Mouse (Mus musculus): Measurements from ENCODE around the gene Ephb1. TPM values are rescaled to one million over a fixed set of nuclear protein-coding genes. Genes with fewer than 3 reads are reported as not detected.

Gene Ephb1
- polyA plus RNA-seq, 1 experiment from 2014 or later: 0.44 TPM

GRCm38 (mm10) chr9:102073404-102073803, 281.1 kb downstream of the Ephb1 start:
- H3K27ac ChIP-seq: no peak overlapping the region

GRCm38 (mm10) chr9:102069151-102069882, 285.2 kb downstream of the Ephb1 start:
- H3K36me3 ChIP-seq: no peaks in the 10 kb centered on the region
- H3K27me3 ChIP-seq (replicated peaks): no peaks in the 10 kb centered on the region
- no peaks in the 10 kb centered on the region for H3K9me3 ChIP-seq (replicated peaks)
- no peak overlapping the region for H3K4me3 ChIP-seq
- H3K4me1 ChIP-seq: no peaks in the 10 kb centered on the region
- no peak for ATAC-seq
- H3K27ac ChIP-seq: no peak overlapping the region
- H3K9ac ChIP-seq: no peak overlapping the region
- WGBS (ENCODE audit: insufficient replicate concordance): 71% methylated on average over 3 of the region's 3 CpGs
- no peak overlapping the region for H3K4me2 ChIP-seq

More at GRCm38 (mm10) chr9:102073404-102073803, 281.1 kb downstream of the Ephb1 start:
- Histone ChIP-seq H3K36me3 (no peaks in the 10 kb centered on the region), H3K9me3 (replicated peaks) (no peaks in the 10 kb centered on the region), H3K4me1 (no peaks in the 10 kb centered on the region), H3K4me2 (no peak overlapping the region), H3K4me3 (no peak overlapping the region), H3K27me3 (replicated peaks) (no peaks in the 10 kb centered on the region), H3K9ac (no peak overlapping the region)
- no peak for ATAC-seq
- 76% methylated on average over 5 of the region's 5 CpGs for WGBS (ENCODE audit: insufficient replicate concordance)

- Histone ChIP-seq H3K27ac (no peak overlapping the region), H3K9me3 (replicated peaks) (no peaks in the 10 kb centered on the region), H3K4me2 (no peak overlapping the region), H3K4me3 (no peak overlapping the region), H3K4me1 (no peaks in the 10 kb centered on the region), H3K27me3 (replicated peaks) (no peaks in the 10 kb centered on the region), H3K36me3 (no peaks in the 10 kb centered on the region), H3K9ac (no peak overlapping the region)
- no peak for ATAC-seq
- 50% methylated on average over 10 of the region's 10 CpGs for WGBS (ENCODE audit: insufficient replicate concordance)
These were observed 287.9 kb downstream of the Ephb1 start for GRCm38 (mm10) chr9:102066601-102067000.

- Histone ChIP-seq H3K27me3 (replicated peaks) (no peaks in the 10 kb centered on the region), H3K4me3 (no peak overlapping the region), H3K27ac (no peak overlapping the region), H3K4me1 (no peaks in the 10 kb centered on the region), H3K9ac (no peak overlapping the region), H3K36me3 (no peaks in the 10 kb centered on the region), H3K4me2 (no peak overlapping the region), H3K9me3 (replicated peaks) (no peaks in the 10 kb centered on the region)
- 40% methylated on average over 2 of the region's 2 CpGs for WGBS (ENCODE audit: insufficient replicate concordance)
- no peak for ATAC-seq
These were observed 308.6 kb downstream of the Ephb1 start for GRCm38 (mm10) chr9:102045886-102046285.

- Histone ChIP-seq H3K27ac (no peak overlapping the region), H3K27me3 (replicated peaks) (no peaks in the 10 kb centered on the region), H3K4me3 (no peak overlapping the region), H3K4me2 (no peak overlapping the region), H3K9me3 (replicated peaks) (no peaks in the 10 kb centered on the region), H3K4me1 (no peaks in the 10 kb centered on the region), H3K9ac (no peak overlapping the region), H3K36me3 (no peaks in the 10 kb centered on the region)
- no peak for ATAC-seq
- WGBS (ENCODE audit: insufficient replicate concordance): 52% methylated on average over 8 of the region's 8 CpGs
These were observed 309.2 kb downstream of the Ephb1 start for GRCm38 (mm10) chr9:102045111-102045861.

GRCm38 (mm10) chr9:102039011-102039733, 315.3 kb downstream of the Ephb1 start:
- Histone ChIP-seq H3K36me3 (no peaks in the 10 kb centered on the region), H3K4me3 (no peak overlapping the region), H3K4me1 (no peaks in the 10 kb centered on the region), H3K9me3 (replicated peaks) (no peaks in the 10 kb centered on the region), H3K4me2 (no peak overlapping the region), H3K27ac (no peak overlapping the region), H3K9ac (no peak overlapping the region), H3K27me3 (replicated peaks) (no peaks in the 10 kb centered on the region)
- no peak for ATAC-seq
- 68% methylated on average over 6 of the region's 6 CpGs for WGBS (ENCODE audit: insufficient replicate concordance)

GRCm38 (mm10) chr9:102036132-102036531, 318.4 kb downstream of the Ephb1 start:
- Histone ChIP-seq H3K27ac (no peak overlapping the region), H3K4me3 (no peak overlapping the region), H3K9me3 (replicated peaks) (no peaks in the 10 kb centered on the region), H3K27me3 (replicated peaks) (no peaks in the 10 kb centered on the region), H3K4me2 (no peak overlapping the region), H3K4me1 (no peaks in the 10 kb centered on the region), H3K9ac (no peak overlapping the region), H3K36me3 (no peaks in the 10 kb centered on the region)
- ATAC-seq: no peak
- 44% methylated on average over 5 of the region's 5 CpGs for WGBS (ENCODE audit: insufficient replicate concordance)

GRCm38 (mm10) chr9:102033231-102033630, 321.3 kb downstream of the Ephb1 start:
- no peak overlapping the region for H3K9ac ChIP-seq
- H3K36me3 ChIP-seq: no peaks in the 10 kb centered on the region
- H3K9me3 ChIP-seq (replicated peaks): no peaks in the 10 kb centered on the region
- no peak overlapping the region for H3K4me3 ChIP-seq
- no peak for ATAC-seq
- no peaks in the 10 kb centered on the region for H3K27me3 ChIP-seq (replicated peaks)
- no peak overlapping the region for H3K4me2 ChIP-seq
- H3K4me1 ChIP-seq: no peaks in the 10 kb centered on the region
- H3K27ac ChIP-seq: no peak overlapping the region
- 62% methylated on average over 5 of the region's 5 CpGs for WGBS (ENCODE audit: insufficient replicate concordance)

GRCm38 (mm10) chr9:102032376-102032775, 322.1 kb downstream of the Ephb1 start:
- Histone ChIP-seq H3K36me3 (no peaks in the 10 kb centered on the region), H3K4me2 (no peak overlapping the region), H3K4me3 (no peak overlapping the region), H3K27ac (no peak overlapping the region), H3K9ac (no peak overlapping the region), H3K4me1 (no peaks in the 10 kb centered on the region), H3K9me3 (replicated peaks) (no peaks in the 10 kb centered on the region), H3K27me3 (replicated peaks) (no peaks in the 10 kb centered on the region)
- no peak for ATAC-seq
- 63% methylated on average over 8 of the region's 8 CpGs for WGBS (ENCODE audit: insufficient replicate concordance)

GRCm38 (mm10) chr9:102029661-102030060, 324.8 kb downstream of the Ephb1 start:
- WGBS (ENCODE audit: insufficient replicate concordance): 69% methylated on average over 7 of the region's 7 CpGs
- Histone ChIP-seq H3K4me3 (no peak overlapping the region), H3K27ac (no peak overlapping the region), H3K4me1 (no peaks in the 10 kb centered on the region), H3K4me2 (no peak overlapping the region), H3K9me3 (replicated peaks) (no peaks in the 10 kb centered on the region), H3K36me3 (no peaks in the 10 kb centered on the region), H3K9ac (no peak overlapping the region), H3K27me3 (replicated peaks) (no peaks in the 10 kb centered on the region)
- no peak for ATAC-seq

GRCm38 (mm10) chr9:102026136-102026535, 328.4 kb downstream of the Ephb1 start:
- no peak overlapping the region for H3K27ac ChIP-seq
- no peaks in the 10 kb centered on the region for H3K4me1 ChIP-seq
- H3K27me3 ChIP-seq (replicated peaks): no peaks in the 10 kb centered on the region
- H3K4me2 ChIP-seq: no peak overlapping the region
- no peaks in the 10 kb centered on the region for H3K36me3 ChIP-seq
- H3K9me3 ChIP-seq (replicated peaks): no peaks in the 10 kb centered on the region
- ATAC-seq: no peak
- no peak overlapping the region for H3K4me3 ChIP-seq
- 73% methylated on average over 2 of the region's 2 CpGs for WGBS (ENCODE audit: insufficient replicate concordance)
- no peak overlapping the region for H3K9ac ChIP-seq

- Histone ChIP-seq H3K27me3 (replicated peaks) (no peaks in the 10 kb centered on the region), H3K9me3 (replicated peaks) (no peaks in the 10 kb centered on the region), H3K9ac (no peak overlapping the region), H3K4me1 (no peaks in the 10 kb centered on the region), H3K4me2 (no peak overlapping the region), H3K27ac (no peak overlapping the region), H3K36me3 (no peaks in the 10 kb centered on the region), H3K4me3 (no peak overlapping the region)
- ATAC-seq: no peak
- 65% methylated on average over 6 of the region's 6 CpGs for WGBS (ENCODE audit: insufficient replicate concordance)
These were observed 329.4 kb downstream of the Ephb1 start for GRCm38 (mm10) chr9:102025141-102025540.

Data from liver, embryonic 12.5 days (tissue).